Mouse (Mus musculus) G1E (cell line): ENCODE data around the gene Erg28. TPM values are rescaled to one million over a fixed set of nuclear protein-coding genes. Genes with fewer than 3 reads are reported as not detected.
A peak's percentile ranks its signal among the peaks of the same experiment; 100 is the strongest.

Source experiments
- ATAC-seq: 2 replicates; pipeline ENCODE4 v1.8.0; 2016; ENCODE audit warnings: mild to moderate bottlenecking; ENCODE audit not compliant: insufficient number of reproducible peaks, poor library complexity, low FRiP score, severe bottlenecking; ENCODE audit errors: extremely low read depth
- DNase-seq: peaks from one replicate; pipeline ENCODE4 v3.0.0; 2012; ENCODE audit warnings: low spot score
- H3K27me3 ChIP-seq: 2 replicates; pipeline ENCODE4 v1.6.1; 2012; ENCODE audit warnings: mild to moderate bottlenecking, low read length, inconsistent platforms; ENCODE audit not compliant: insufficient read depth
- H3K36me3 ChIP-seq: replicated peaks from 2 replicates; pipeline ENCODE3; 2012; ENCODE audit warnings: mild to moderate bottlenecking, inconsistent platforms
- H3K4me1 ChIP-seq: 2 replicates; pipeline ENCODE4 v1.6.1; 2012; ENCODE audit warnings: low read depth, low read length, inconsistent platforms, mixed read lengths; ENCODE audit not compliant: insufficient read depth
- H3K4me3 ChIP-seq: 2 replicates; pipeline ENCODE4 v1.5.1; 2012; ENCODE audit warnings: low read depth, mild to moderate bottlenecking, inconsistent platforms, low read length, moderate library complexity, mixed read lengths
- H3K9me3 ChIP-seq: replicated peaks from 2 replicates; pipeline ENCODE4 v1.6.1; 2012; ENCODE audit warnings: inconsistent platforms
- CTCF ChIP-seq: IDR thresholded peaks from 2 replicates; pipeline ENCODE4 v1.5.1; 2012; ENCODE audit warnings: low read depth, low read length, inconsistent platforms, mixed read lengths
- GATA1 ChIP-seq: IDR thresholded peaks from 2 replicates; pipeline ENCODE4 v1.6.1; 2012; ENCODE audit warnings: borderline replicate concordance, low read length, inconsistent platforms, mixed read lengths
- GATA2 ChIP-seq: IDR thresholded peaks from 2 replicates; pipeline ENCODE4 v1.6.1; 2012; ENCODE audit warnings: low read depth, low read length, inconsistent platforms, borderline replicate concordance
- POLR2AphosphoS5 ChIP-seq: IDR thresholded peaks from 2 replicates; pipeline ENCODE4 v1.6.1; 2012; ENCODE audit warnings: low read depth, low read length, inconsistent platforms; ENCODE audit not compliant: insufficient replicate concordance
- TAL1 ChIP-seq: conservative IDR thresholded peaks from 2 replicates; pipeline ENCODE4 v1.6.1; 2012; ENCODE audit warnings: low read depth, low read length, inconsistent platforms, mixed read lengths
- polyA plus RNA-seq: library from polyadenylated mRNA; stranded (reverse); fragments of >175 nt; gene quantifications from 2 replicates; pipeline ENCODE4 v1.2.3, GENCODE M21; 2012
- total RNA-seq, 2 experiments: library from RNA; stranded (forward) in 1 of 2; stranded (reverse) in 1 of 2; fragments of 200-1000 nt in 1 of 2; fragments of >200 nt in 1 of 2; fragmentation: Nextera tagmentation in 1 of 2; gene quantifications; 2 replicates each; pipeline ENCODE4 v1.2.3; 2014 to 2017

Erg28 gene
- total and polyA plus RNA-seq, 3 experiments: 8.0 to 203 (median 108) TPM

GRCm38 (mm10) chr12:85828856-85829255, 4.5 kb upstream of the Erg28 start:
- TF ChIP-seq CTCF: no peak
- Histone ChIP-seq H3K4me3 (no peak overlapping the region), H3K27me3 (no peaks in the 10 kb centered on the region), H3K36me3 (peaks cover 66% of the 10 kb centered on the region), H3K4me1 (peaks cover 9% of the 10 kb centered on the region), H3K9me3 (no peaks in the 10 kb centered on the region)
- ATAC-seq (no peak), DNase-seq (no peak)

GRCm38 (mm10) chr12:85825822-85826221, 1.5 kb upstream of the Erg28 start:
- TF ChIP-seq GATA2: no peak
- no peak for TF ChIP-seq POLR2AphosphoS5
- no peak for TF ChIP-seq GATA1
- TF ChIP-seq TAL1: no peak
- Histone ChIP-seq H3K4me1 (peaks cover 36% of the 10 kb centered on the region), H3K9me3 (no peaks in the 10 kb centered on the region), H3K27me3 (no peaks in the 10 kb centered on the region), H3K4me3 (peak overlapping the region; percentile 83; the same call in 1 of the 2 replicates), H3K36me3 (peaks cover 59% of the 10 kb centered on the region)
- DNase-seq (no peak), ATAC-seq (no peak)

- DNase-seq (no peak), ATAC-seq (no peak)
- Histone ChIP-seq H3K9me3 (no peaks in the 10 kb centered on the region), H3K4me3 (peak overlapping the region; percentile 83), H3K27me3 (no peaks in the 10 kb centered on the region), H3K4me1 (peaks cover 36% of the 10 kb centered on the region), H3K36me3 (peaks cover 60% of the 10 kb centered on the region)
- TF ChIP-seq GATA2 (no peak), GATA1 (no peak), POLR2AphosphoS5 (no peak), TAL1 (no peak), CTCF (no peak)
These were observed 1.0 kb upstream of the Erg28 start for GRCm38 (mm10) chr12:85825361-85825760.

- no peak for DNase-seq
- ATAC-seq: no peak
- no peaks in the 10 kb centered on the region for H3K27me3 ChIP-seq
- no peak overlapping the region for H3K4me3 ChIP-seq
- H3K4me1 ChIP-seq: peaks cover 45% of the 10 kb centered on the region
- H3K9me3 ChIP-seq: no peaks in the 10 kb centered on the region
- peaks cover 66% of the 10 kb centered on the region for H3K36me3 ChIP-seq
- no peak for TF ChIP-seq POLR2AphosphoS5
- no peak for TF ChIP-seq GATA2
- TF ChIP-seq CTCF: no peak
- no peak for TF ChIP-seq TAL1
- TF ChIP-seq GATA1: no peak
These were observed 2.3 kb downstream of the Erg28 start for GRCm38 (mm10) chr12:85822051-85822450.

- Histone ChIP-seq H3K27me3 (no peaks in the 10 kb centered on the region), H3K9me3 (no peaks in the 10 kb centered on the region), H3K4me3 (no peak overlapping the region), H3K36me3 (peaks cover 84% of the 10 kb centered on the region), H3K4me1 (peaks cover 4% of the 10 kb centered on the region; the same call in 1 of the 2 replicates)
- ATAC-seq (no peak), DNase-seq (no peak)
- TF ChIP-seq GATA1 (no peak), GATA2 (no peak), CTCF (no peak), TAL1 (no peak), POLR2AphosphoS5 (no peak)
These were observed 10.8 kb downstream of the Erg28 start for GRCm38 (mm10) chr12:85813599-85813998.

- no peak for DNase-seq
- H3K9me3 ChIP-seq: no peaks in the 10 kb centered on the region
- no peak for TF ChIP-seq POLR2AphosphoS5
- no peak for TF ChIP-seq TAL1
- no peak for TF ChIP-seq GATA1
- no peak for TF ChIP-seq CTCF
- no peak for TF ChIP-seq GATA2
- peaks cover 65% of the 10 kb centered on the region for H3K36me3 ChIP-seq
- no peak for ATAC-seq
- H3K27me3 ChIP-seq: no peaks in the 10 kb centered on the region
- no peak overlapping the region for H3K4me3 ChIP-seq
- H3K4me1 ChIP-seq: no peaks in the 10 kb centered on the region
These were observed 12.7 kb downstream of the Erg28 start for GRCm38 (mm10) chr12:85811676-85812075.

- no peaks in the 10 kb centered on the region for H3K27me3 ChIP-seq
- ATAC-seq: no peak
- DNase-seq: no peak
- H3K4me3 ChIP-seq: no peak overlapping the region
- no peaks in the 10 kb centered on the region for H3K4me1 ChIP-seq
- peaks cover 58% of the 10 kb centered on the region for H3K36me3 ChIP-seq
- no peaks in the 10 kb centered on the region for H3K9me3 ChIP-seq
- TF ChIP-seq GATA2 (no peak), GATA1 (no peak), TAL1 (no peak), POLR2AphosphoS5 (no peak), CTCF (no peak)
These were observed 13.4 kb downstream of the Erg28 start for GRCm38 (mm10) chr12:85810959-85811358.
